Mouse (Mus musculus) midbrain, postnatal 0 days (tissue): ENCODE measurements at regions not wholly inside any gene's neighbourhood (a gene's known extent, or its start where the extent isn't known, plus 50 kb on each side); places are given as distances from the start of the nearest gene placed in this dataset.
"Not testable (repeated sequence)": the region's sequence is repeated elsewhere in the genome, so short reads cannot be mapped to it uniquely, and the experiment has no call there.

Experiments
- ATAC-seq: fragments of 200-750 bp; cut with Nextera tagmentation; 2 replicates; pipeline ENCODE4 v1.8.0; 2017; ENCODE audit warnings: moderate number of reproducible peaks, mild to moderate bottlenecking, moderate TSS enrichment, moderate library complexity; ENCODE audit not compliant: low FRiP score
- DNase-seq: peaks from one replicate; pipeline ENCODE4 v3.0.0-alpha.2; 2015; ENCODE audit warnings: low spot score
- H3K27ac ChIP-seq: fragments of 300-500 bp; sonication (generic); 2 replicates; pipeline ENCODE4 v1.5.1; 2014; ENCODE audit warnings: low read depth, mild to moderate bottlenecking, low read length, mixed read lengths
- H3K27me3 ChIP-seq: fragments of 300-500 bp; sonication (generic); 2 replicates; pipeline ENCODE4 v1.6.1; 2014; ENCODE audit warnings: low read length, control low read depth, mixed read lengths; ENCODE audit not compliant: insufficient read depth
- H3K36me3 ChIP-seq: fragments of 300-500 bp; sonication (generic); 2 replicates; pipeline ENCODE4 v1.6.1; 2014; ENCODE audit warnings: low read length, control low read depth, mixed read lengths; ENCODE audit not compliant: insufficient read depth
- H3K4me1 ChIP-seq: fragments of 300-500 bp; sonication (generic); 2 replicates; pipeline ENCODE4 v1.6.1; 2014; ENCODE audit warnings: mild to moderate bottlenecking, control low read depth, antibody characterized with exemption, low read length, mixed read lengths; ENCODE audit not compliant: insufficient read depth
- H3K4me2 ChIP-seq: fragments of 300-500 bp; sonication (generic); 2 replicates; pipeline ENCODE4 v1.6.1; 2014; ENCODE audit warnings: low read depth, mild to moderate bottlenecking, low read length, mixed read lengths; ENCODE audit not compliant: poor library complexity, severe bottlenecking
- H3K4me3 ChIP-seq: fragments of 300-500 bp; sonication (generic); 2 replicates; pipeline ENCODE4 v1.5.1; 2014; ENCODE audit warnings: low read depth, mild to moderate bottlenecking, low read length, moderate library complexity
- H3K9ac ChIP-seq: fragments of 300-500 bp; sonication (generic); replicated peaks from 2 replicates; pipeline ENCODE4 v1.6.1; 2014; ENCODE audit warnings: mild to moderate bottlenecking, low read length, moderate library complexity, mixed read lengths; ENCODE audit not compliant: poor library complexity, severe bottlenecking
- H3K9me3 ChIP-seq: fragments of 300-500 bp; sonication (generic); 2 replicates; pipeline ENCODE4 v1.6.1; 2016; ENCODE audit warnings: low read length, control low read depth
- CTCF ChIP-seq: IDR thresholded peaks from 2 replicates; pipeline ENCODE4 v1.5.1; 2016; ENCODE audit warnings: antibody characterized with exemption, mild to moderate bottlenecking
- WGBS: fragments of 180-500 bp; shearing (Covaris S2); extraction: QIAGEN DNeasy Blood & Tissue Kit; methylation state at CpG from one replicate; pipeline ENCODE4 v1.1.7; 2014; 5-methylcytosine and 5-hydroxymethylcytosine counted together

- not testable (repeated sequence) for H3K4me1 ChIP-seq, H3K27ac ChIP-seq, H3K9ac ChIP-seq, H3K27me3 ChIP-seq, ATAC-seq, H3K4me2 ChIP-seq, H3K36me3 ChIP-seq, H3K4me3 ChIP-seq, DNase-seq, H3K9me3 ChIP-seq
- 76% methylated on average over 16 of the region's 16 CpGs for WGBS
Observed at GRCm38 (mm10) chr7:60974116-60974515, 834.1 kb upstream of the Snrpn start.

- peak; percentile 44 for ATAC-seq
- DNase-seq = peak; percentile 20
- WGBS = 49% methylated on average over 4 of the region's 4 CpGs
- Histone ChIP-seq H3K27me3 (no peaks in the 10 kb centered on the region), H3K9ac (peak overlapping the region; percentile 14; the same call in 1 of the 2 replicates), H3K36me3 (no peaks in the 10 kb centered on the region), H3K4me2 (peak overlapping the region; percentile 34), H3K4me3 (peak overlapping the region; percentile 29), H3K27ac (peak overlapping the region; percentile 65), H3K4me1 (no peaks in the 10 kb centered on the region), H3K9me3 (no peaks in the 10 kb centered on the region)
- no peak for TF ChIP-seq CTCF
Observed at GRCm38 (mm10) chr7:60961188-60961587, 821.2 kb upstream of the Snrpn start.

GRCm38 (mm10) chr7:60939764-60940457 lies 799.9 kb upstream of the Snrpn start:
- H3K27ac ChIP-seq = no peak overlapping the region
- H3K4me3 ChIP-seq = peak overlapping the region; percentile 32
- peak; percentile 54 for DNase-seq
- no peak overlapping the region for H3K9ac ChIP-seq
- H3K4me1 ChIP-seq = no peaks in the 10 kb centered on the region
- H3K27me3 ChIP-seq = no peaks in the 10 kb centered on the region
- H3K36me3 ChIP-seq = no peaks in the 10 kb centered on the region
- H3K9me3 ChIP-seq = no peaks in the 10 kb centered on the region
- 52% methylated on average over 3 of the region's 3 CpGs for WGBS
- peak overlapping the region; percentile 28 for H3K4me2 ChIP-seq
- ATAC-seq = peak; percentile 82
- TF ChIP-seq CTCF = no peak
